Mouse (Mus musculus) left cerebral cortex, postnatal 10 days (tissue): ENCODE results near the gene Gm3187. TPM values are rescaled to one million over a fixed set of nuclear protein-coding genes. Genes with fewer than 3 reads are reported as not detected.
"Not testable (repeated sequence)": the region's sequence is repeated elsewhere in the genome, so short reads cannot be mapped to it uniquely, and the experiment has no call there.

Experiments used
- DNase-seq, 2 experiments: peaks; one replicate each; pipeline ENCODE4 v3.0.0; 2021 to 2022; ENCODE audit warnings: low spot score in 2 of 2, mixed read lengths in 1 of 2; ENCODE audit errors: extremely low spot score in 1 of 2
- intact Hi-C: fragments of 180-260 bp; cut with DNase I; formaldehyde crosslinking; loops from one replicate; pipeline ENCODE4 v1.15.1; 2025
- total RNA-seq, 2 experiments: library from RNA; stranded (reverse); gene quantifications; 2 replicates each; pipeline ENCODE4 v1.2.3; 2021

Gene Gm3187
- not detected for total RNA-seq

DNA sequence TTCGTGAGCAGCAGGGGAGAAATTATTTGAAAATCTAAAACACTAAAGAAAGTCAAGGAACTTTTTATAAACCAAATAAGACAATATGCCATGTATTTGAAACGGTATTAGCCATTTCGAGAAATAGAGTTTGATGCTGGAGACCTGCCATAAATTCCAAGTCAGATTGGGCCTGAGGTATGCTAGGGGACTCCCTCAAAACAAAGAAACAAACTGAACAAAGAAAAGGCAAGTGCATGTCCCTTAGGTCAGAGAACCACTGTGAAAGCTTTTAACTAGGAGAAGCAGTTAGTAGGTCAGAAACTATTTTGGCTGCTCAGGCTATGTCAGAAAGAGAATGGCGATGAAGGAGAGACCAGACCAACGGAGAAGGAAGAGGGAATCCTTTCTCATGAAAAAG lies at the start of gene Gm3187:
Gm3187 (plus strand) TSS at position 301 of the 400 bp plus-strand sequence.
- DNase-seq, intact Hi-C loops: not testable (repeated sequence)

DNA sequence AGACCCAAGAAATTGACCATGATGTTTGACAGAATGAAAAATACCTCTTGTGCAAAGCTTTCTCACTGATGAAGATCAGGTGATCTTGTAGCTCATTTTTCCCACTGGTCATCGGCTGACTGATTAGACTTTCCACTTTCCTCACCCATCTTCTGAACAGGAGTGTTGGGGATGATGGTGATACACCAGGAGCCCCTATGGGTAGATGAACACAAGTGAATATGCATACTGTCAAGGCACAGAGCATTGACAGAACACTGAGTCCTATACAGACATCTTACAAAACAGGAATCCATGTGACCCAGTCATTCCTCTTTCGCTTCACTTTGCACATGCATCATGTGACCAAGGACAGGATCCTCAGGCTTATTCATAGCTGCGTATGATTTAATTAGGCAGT lies 28.6 kb upstream of the Gm3187 start, which contains the start of gene Gm3194:
Gm3194 (minus strand) TSS at position 101 of the 400 bp plus-strand sequence.
- DNase-seq, intact Hi-C loops: not testable (repeated sequence)

DNA sequence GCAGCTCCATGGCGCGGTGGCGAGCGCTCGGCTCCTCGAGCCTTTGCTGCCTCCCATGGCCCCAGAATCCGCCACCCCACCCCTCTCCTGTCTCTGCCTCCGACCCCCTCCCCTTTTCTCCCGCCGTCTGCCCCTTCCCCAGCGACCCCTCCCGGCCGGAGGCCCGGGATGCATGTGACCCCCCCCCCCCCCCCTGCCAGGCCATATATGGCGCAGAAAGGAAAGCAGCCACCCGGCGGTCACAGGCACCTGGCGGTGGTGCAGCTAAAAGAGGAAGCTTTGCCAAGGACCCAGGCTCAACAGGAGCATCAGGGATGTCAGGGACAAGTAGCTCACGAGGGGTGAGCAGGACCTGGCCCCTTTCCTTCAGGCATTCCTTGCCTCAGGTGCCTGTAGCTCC lies 23.5 kb upstream of the Gm3187 start:
- DNase-seq, intact Hi-C loops: not testable (repeated sequence)

DNA sequence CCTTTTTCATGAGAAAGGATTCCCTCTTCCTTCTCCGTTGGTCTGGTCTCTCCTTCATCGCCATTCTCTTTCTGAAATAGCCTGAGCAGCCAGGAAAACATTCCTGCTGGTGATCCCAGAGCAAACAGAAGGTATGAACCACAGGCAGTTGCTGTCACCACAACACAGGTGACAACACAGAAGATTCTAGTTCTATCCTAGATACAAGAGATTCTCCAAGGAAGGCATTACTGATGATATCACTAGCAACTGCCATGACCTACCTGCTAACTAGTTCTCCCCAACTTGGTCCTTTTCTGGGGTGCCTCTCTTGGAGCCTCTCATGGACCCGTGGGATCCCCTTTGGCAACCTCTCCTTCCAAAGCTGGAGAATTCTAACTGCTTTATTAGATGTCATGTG lies 6.3 kb upstream of the Gm3187 start, which contains the start of gene Gm8246:
Gm8246 (minus strand) TSS at position 101 of the 400 bp plus-strand sequence.
- DNase-seq, intact Hi-C loops: not testable (repeated sequence)

DNA sequence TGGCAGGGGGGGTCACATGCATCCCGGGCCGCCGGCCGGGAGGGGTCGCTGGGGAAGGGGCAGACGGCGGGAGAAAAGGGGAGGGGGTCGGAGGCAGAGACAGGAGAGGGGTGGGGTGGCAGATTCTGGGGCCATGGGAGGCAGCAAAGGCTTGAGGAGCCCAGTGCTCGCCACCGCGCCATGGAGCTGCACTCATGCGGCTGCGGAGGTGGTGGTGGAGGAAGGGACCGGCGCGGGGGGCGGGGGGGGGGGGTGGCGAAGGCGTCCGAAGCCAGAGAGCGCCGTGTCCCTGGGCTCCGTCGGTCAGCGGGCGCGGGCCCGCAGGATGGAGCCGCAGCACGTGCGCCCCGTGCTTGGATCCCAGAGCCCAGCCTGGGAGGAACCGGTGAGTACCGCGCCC lies 17.4 kb downstream of the Gm3187 start, which contains the start of gene Gm3488:
Gm3488 (plus strand) TSS at position 301 of the 400 bp plus-strand sequence.
- DNase-seq, intact Hi-C loops: not testable (repeated sequence)

DNA sequence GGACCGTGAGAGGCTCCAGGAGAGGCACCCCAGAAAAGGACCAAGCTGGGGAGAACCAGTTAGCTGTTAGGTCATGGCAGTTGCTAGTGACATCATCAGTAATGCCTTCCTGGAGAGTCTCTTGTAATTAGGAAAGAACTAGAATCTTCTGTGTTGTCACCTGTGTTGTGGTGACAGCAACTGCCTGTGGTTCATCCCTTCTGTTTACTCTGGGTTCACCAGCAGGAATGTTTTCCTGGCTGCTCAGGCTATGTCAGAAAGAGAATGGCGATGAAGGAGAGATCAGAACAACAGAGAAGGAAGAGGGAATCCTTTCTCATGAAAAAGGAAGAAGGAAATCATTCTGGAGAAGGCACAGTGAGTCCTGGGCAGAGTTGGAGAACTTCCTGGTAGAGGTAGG lies 54.2 kb downstream of the Gm3187 start, which contains the start of gene Gm3532:
Gm3532 (plus strand) TSS at position 301 of the 400 bp plus-strand sequence.
- DNase-seq, intact Hi-C loops: not testable (repeated sequence)

Other genes starting within 250 kb of the Gm3187 start
- not detected for gene Gm3526, start 223.6 kb upstream of the Gm3187 start, total RNA-seq
- gene Gm3542, start 149.3 kb upstream of the Gm3187 start, total RNA-seq: not detected
- gene Gm3500, start 95.2 kb upstream of the Gm3187 start, total RNA-seq: under 1 TPM in 1 of 2 experiments, not detected in 1; 0.75 TPM
- gene Gm3194, start 28.7 kb upstream of the Gm3187 start, total RNA-seq: 1 to 10 TPM; 4.3 to 7.2 TPM
- not detected for gene Gm8246, start 6.4 kb upstream of the Gm3187 start, total RNA-seq
- gene Gm3488, start 17.5 kb downstream of the Gm3187 start, total RNA-seq: 1 to 10 TPM; 4.0 to 4.7 TPM
- gene Gm3532, start 54.3 kb downstream of the Gm3187 start, total RNA-seq: not detected
- 1 to 10 TPM in 1 of 2 experiments, not detected in 1; 1.2 TPM for gene Gm8265, start 148.8 kb downstream of the Gm3187 start, total RNA-seq
- not detected for gene Gm9603, start 203.2 kb downstream of the Gm3187 start, total RNA-seq